Mouse (Mus musculus): ENCODE data around the gene F3.

The F3 gene

DNA sequence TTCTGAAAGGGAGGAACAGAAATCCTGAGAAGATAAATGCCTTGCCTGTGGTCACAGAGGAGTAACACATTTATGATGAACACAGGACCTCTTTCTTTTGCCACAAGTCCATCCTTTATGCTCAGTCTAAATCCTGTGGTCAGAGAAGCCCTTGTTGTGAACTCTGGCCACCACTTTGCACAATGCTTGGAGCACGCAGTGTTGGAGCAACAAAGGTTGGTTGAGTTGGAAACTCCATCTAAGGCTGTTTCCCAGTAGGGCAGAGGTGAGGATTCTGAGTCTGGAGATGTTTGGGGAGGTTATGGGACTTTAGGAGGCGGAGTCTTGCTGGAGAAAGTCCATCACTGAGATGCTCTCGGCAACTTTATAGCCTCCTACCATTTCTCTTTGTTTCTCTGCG, 16.2 kb upstream of the F3 start:
- WGBS, result 82% methylated on average over 4 of the region's 4 CpGs

GRCm38 (mm10) chr3:121710894-121711531, 12.3 kb upstream of the F3 start:
- WGBS, result 58% methylated on average over 7 of the region's 7 CpGs

GRCm38 (mm10) chr3:121712222-121712621, 11.1 kb upstream of the F3 start:
- WGBS, result 91% methylated on average over 4 of the region's 4 CpGs

DNA sequence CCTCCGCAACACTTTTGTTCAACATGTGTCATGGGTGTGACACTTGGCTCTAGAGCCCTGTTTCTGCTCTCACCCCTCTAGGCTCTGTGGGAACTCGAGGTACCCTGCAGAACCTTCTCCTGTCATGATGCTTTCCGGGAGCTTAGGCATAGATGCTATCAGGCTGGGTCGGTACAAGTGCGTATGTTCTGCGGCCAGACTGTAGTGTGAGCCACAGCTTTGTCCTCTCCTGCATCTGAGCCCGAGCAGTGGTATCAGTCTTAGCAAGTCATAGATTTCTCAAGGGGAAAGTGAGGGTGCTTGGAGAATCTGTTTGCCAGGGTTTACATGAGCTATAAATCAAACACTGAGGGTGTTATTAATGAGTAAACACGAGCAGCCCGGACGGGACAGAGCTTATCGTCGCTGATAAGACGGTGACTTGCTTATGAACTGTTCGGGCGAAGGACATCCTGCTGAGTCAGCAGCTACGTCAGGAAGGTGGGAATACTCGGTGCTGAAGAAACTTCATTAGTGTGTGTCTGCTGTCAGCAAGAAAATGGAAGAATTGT, 10.1 kb upstream of the F3 start:
- WGBS, result 82% methylated on average over 17 of the region's 17 CpGs

GRCm38 (mm10) chr3:121713816-121714215, 9.5 kb upstream of the F3 start:
- 73% methylated on average over 8 of the region's 8 CpGs for WGBS

- 90% methylated on average over 2 of the region's 2 CpGs for WGBS
Measured at GRCm38 (mm10) chr3:121714461-121714860, 8.9 kb upstream of the F3 start.

GRCm38 (mm10) chr3:121715741-121716459, 7.4 kb upstream of the F3 start:
- 62% methylated on average over 6 of the region's 6 CpGs for WGBS

DNA sequence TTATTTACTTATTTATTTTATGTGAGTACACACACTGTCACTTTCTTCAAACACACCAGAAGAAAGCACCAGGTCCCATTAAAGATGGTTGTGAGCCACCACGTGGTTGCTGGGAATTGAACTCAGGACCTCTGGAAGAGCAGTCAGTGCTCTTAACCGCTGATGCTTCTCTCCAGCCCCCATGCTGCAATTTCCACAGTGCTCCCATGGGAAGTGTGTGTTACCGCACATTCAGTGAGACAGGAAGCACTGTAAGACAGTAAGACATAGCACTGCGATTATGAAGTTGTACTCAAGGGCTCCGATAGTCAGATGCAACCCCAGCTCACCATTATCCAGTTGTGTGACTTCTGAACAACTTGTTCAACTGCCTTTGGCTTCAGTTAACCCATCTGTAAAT, 6.9 kb upstream of the F3 start:
- 79% methylated on average over 5 of the region's 5 CpGs for WGBS

DNA sequence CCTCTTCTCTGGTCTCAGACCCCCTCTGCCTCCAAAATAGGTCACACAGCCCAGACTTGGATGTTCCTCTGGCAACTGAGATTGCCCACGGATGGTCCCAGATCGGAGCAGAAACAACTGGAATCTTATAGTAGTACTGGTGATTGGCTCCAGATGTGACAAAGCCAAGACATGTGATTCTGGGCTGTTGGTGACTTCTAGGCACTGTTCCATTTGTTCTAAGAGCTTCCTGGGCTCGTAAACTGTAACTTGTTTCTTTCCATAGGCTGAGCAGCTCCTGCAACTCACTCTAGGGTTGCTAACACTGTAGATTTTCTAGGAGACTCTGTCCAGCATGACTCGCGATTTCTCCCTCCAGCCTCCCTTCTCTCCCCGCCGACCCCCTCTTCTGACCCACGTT, 4.7 kb upstream of the F3 start:
- 83% methylated on average over 8 of the region's 8 CpGs for WGBS

DNA sequence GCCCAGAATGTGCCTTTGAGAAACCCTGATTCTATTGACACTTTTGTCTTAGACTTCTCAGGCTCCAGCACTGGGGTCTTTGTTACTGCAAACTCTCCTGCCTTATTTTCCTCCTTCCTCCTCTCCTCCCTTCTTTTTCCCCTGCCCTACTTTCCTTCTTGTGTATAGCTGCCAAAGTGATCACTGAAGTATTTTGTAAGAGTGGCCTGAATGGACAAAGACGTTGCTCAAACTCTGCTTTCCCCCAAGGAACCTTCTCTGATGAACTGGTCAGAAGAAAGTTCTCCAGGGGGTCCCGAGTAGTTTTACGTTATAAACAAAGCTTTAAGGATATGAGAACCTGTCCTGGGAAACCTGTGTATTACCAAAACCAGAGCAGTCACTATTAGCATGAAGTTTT, 3.6 kb upstream of the F3 start:
- WGBS, result 68% methylated on average over 3 of the region's 3 CpGs

DNA sequence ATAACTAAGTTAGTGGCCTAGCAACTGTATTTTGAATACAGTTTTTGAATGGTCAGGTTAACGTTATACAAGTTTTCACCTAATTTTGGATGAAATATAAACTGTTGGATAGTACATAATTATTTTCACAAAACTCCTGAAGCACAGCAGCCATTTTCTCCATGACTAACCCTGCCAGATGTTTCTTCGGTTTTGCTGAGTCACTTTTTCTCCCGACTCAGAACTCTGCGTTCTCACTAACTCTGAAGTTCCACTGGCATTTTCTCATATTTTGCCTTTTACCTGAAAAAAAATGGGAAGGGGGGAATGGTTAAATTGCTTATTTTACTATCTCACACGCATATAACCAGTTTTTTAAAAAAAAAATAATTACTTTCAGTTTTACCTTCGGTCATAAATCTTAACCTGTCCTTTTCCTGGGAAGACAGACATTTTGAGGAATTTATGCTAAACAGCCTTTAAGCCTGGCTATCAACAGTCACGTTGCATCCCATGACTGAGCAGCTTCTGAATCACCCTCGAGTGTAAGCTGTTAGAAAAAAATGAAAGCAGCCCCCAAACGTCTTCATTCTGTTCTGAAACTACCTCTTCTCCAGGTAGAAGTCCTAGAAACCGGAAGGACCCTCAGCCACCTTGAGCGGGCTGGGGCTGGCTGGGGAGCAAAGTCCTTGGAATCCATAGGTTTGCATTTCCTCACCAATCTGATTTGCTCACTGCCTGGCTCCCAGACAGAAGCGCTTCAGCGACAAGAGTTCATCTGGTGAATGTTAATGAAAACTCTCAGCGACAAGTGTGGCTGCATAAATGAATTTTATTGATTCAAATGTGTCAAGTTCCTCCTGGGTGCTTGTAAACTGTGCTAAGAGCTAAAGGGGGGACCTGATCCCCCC, 2.3 kb upstream of the F3 start:
- WGBS, result 43% methylated on average over 14 of the region's 14 CpGs

DNA sequence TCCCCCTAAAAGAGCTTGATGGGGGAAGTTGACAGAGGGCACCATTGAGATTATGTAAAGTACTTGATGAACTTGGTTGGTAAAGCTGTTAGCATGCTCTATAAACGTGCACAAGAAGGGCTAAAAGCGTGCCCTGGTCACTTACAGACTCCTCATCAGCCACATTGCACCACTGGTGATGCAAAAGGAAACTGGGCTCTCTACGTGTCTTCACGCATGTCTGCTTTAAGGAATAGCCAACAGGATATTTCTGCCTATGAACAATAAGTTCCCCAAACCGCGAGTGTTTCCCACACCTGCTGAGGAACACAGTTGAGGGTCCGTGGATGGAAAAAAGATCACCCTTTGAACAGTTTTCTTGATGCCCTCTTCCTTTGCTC, 1.7 kb upstream of the F3 start:
- WGBS, result 57% methylated on average over 7 of the region's 7 CpGs

DNA sequence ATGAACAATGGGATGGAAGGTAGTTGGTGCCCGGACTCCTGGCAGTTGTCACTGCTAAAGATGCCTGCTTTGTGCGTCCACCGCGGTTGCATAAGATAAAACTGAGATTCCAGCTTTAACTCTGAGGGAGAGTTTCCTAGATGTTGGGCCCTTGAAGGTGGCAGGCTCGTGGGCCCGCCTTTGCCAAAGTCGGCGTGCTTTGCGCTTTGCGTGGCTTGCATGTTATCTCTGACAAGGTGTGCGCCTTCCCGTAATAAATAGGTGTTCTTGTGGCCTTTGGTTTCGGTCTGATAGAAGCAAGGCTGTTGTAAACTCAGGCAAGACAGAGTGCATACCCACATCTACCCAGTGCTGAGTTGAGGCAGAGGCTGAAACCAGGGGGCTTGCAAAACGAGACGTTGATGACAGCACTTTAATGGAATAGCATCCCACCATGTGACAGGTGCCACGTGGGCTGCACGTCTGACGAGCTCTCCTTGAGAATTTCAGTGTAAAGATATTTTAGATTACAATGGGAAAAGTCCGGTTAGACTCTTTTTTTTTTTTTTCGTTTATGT, 709 bp downstream of the F3 start:
- WGBS, result 6% methylated on average over 20 of the region's 20 CpGs

GRCm38 (mm10) chr3:121724553-121724952, 1.2 kb downstream of the F3 start:
- WGBS, result 31% methylated on average over 12 of the region's 12 CpGs

DNA sequence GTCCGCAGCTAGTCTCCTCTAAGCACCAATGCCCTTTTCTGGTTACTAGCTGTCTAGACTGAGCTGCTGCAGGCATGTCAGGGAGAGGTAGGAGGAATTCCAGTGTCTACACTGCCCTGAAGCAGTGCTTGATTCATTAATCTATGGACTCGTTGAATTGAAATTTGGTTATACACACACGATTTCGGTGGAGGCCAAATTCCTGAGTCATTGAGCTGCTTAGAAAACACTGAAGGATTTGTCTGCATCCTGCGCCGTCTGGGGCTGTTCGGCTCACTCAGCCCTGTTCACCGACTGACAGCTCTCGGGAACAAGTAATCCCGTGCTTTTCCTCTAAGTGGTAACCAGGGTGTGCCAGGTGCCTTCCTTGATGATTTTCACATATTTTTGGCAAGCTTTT, 2.3 kb downstream of the F3 start:
- WGBS, result 57% methylated on average over 10 of the region's 10 CpGs

DNA sequence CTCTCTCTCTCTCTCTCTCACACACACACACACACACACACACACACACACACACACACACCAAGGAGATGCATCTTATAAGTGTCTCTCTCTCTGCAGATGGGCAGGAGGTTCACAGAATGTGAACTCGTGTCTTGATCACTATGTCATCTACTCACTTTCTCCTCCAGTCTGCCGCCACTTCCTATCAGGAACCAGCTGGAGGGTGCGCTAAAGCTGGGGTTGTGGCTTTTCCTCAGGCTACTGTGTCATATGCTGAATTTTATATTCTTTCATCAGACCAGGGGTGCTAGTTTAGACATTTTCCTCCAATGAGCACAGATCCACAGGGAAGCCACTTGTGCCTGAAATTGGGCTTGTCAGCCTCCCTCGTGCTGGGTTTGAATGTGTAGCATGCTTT, 6.3 kb downstream of the F3 start:
- WGBS, result 83% methylated on average over 4 of the region's 4 CpGs

DNA sequence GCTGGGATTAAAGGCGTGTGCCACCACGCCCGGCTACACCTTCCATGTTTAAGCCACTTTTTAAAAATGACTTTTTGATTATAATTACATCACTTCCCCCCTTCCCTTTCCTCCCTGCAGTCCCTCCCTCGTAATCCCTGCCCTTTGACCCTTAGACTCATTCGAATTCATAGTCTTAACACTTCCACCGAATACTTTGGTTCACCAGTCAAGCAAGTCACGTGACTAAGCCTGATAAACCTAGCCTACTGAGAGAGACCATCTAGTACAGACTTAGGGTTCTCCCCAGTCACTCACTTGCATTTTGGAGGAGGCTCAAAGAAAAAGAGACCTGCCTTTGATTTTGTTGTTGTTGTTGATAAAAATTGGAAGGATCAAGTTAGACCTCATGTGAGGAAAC, 12.2 kb downstream of the F3 start:
- 78% methylated on average over 7 of the region's 7 CpGs for WGBS

- WGBS, result 26% methylated on average over 18 of the region's 18 CpGs
Measured at GRCm38 (mm10) chr3:121736025-121736744, 12.8 kb downstream of the F3 start.

- 60% methylated on average over 1 of the region's 1 CpGs for WGBS
Measured at GRCm38 (mm10) chr3:121737453-121737852, 14.1 kb downstream of the F3 start.

DNA sequence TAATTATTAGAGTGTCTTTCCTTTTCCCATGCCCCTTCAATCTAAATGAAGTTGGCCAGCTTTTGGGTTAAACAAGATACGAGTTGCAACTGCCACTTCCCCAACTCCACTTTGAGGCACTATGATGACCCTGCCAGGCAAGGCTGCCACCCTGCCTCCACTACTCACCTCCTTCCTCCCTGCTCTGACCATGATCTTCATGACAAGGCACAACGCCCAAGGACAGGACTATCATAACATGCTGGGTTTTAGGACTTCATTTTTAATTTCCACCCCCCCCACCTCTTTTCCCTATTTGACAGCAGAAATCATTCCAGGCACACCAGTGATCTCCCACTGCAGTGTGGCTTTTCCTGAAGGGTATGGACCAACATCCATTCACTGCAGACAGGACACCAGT, 14.6 kb downstream of the F3 start:
- WGBS, result 70% methylated on average over 2 of the region's 2 CpGs

GRCm38 (mm10) chr3:121738742-121739342, 15.5 kb downstream of the F3 start:
- WGBS, result 90% methylated on average over 9 of the region's 9 CpGs
